Mouse (Mus musculus) kidney, adult 2 months (tissue): ENCODE data around the gene Spry2. TPM values are rescaled to one million over a fixed set of nuclear protein-coding genes. Genes with fewer than 3 reads are reported as not detected.

ENCODE experiments used
- DNase-seq: peaks from one replicate; pipeline ENCODE4 v3.0.0; 2021
- H3K27ac ChIP-seq: fragments of 200-500 bp; 2 replicates; pipeline ENCODE4 v1.5.1; 2012; ENCODE audit warnings: low read depth, low read length, control low read depth, inconsistent platforms; ENCODE audit not compliant: insufficient read depth
- H3K27me3 ChIP-seq: fragments of 200-500 bp; replicated peaks from 2 replicates; pipeline ENCODE4 v1.6.1; 2012; ENCODE audit warnings: mild to moderate bottlenecking, moderate library complexity, low read length, inconsistent platforms; ENCODE audit not compliant: control insufficient read depth, insufficient read depth
- H3K36me3 ChIP-seq: fragments of 200-500 bp; 2 replicates; pipeline ENCODE4 v1.6.1; 2012; ENCODE audit warnings: mild to moderate bottlenecking, moderate library complexity, low read length, inconsistent platforms; ENCODE audit not compliant: control insufficient read depth, insufficient read depth
- H3K4me1 ChIP-seq: fragments of 200-500 bp; 2 replicates; pipeline ENCODE4 v1.6.1; 2011; ENCODE audit warnings: low read length; ENCODE audit not compliant: control insufficient read depth, insufficient read depth
- H3K4me3 ChIP-seq: fragments of 200-500 bp; 2 replicates; pipeline ENCODE4 v1.5.1; 2011; ENCODE audit warnings: mild to moderate bottlenecking, low read depth, low read length, control low read depth; ENCODE audit not compliant: insufficient read depth
- CTCF ChIP-seq: fragments of 200-500 bp; conservative IDR thresholded peaks from 2 replicates; pipeline ENCODE4 v1.5.1; 2011; ENCODE audit warnings: low read depth, mild to moderate bottlenecking, control low read depth, low read length, moderate library complexity, mixed read lengths; ENCODE audit not compliant: insufficient read depth, insufficient read length
- POLR2A ChIP-seq: fragments of 200-500 bp; IDR thresholded peaks from one replicate; pipeline ENCODE4 v1.6.1; 2011; ENCODE audit warnings: low read depth, low read length, control low read depth
- WGBS: fragments of 180-500 bp; shearing (Covaris S2); methylation state at CpG from one replicate; pipeline ENCODE4 v1.1.7; 2018; 5-methylcytosine and 5-hydroxymethylcytosine counted together
- polyA plus RNA-seq: library from polyadenylated mRNA; depleted of rRNA; stranded (reverse); fragments of >200 nt; gene quantifications from 2 replicates; pipeline ENCODE4 v1.2.3, GENCODE M21; 2012; rRNA removed

The Spry2 gene
- polyA plus RNA-seq, 1 experiment, result 14.3 TPM

- TF ChIP-seq CTCF (no peak), POLR2A (no peak)
- Histone ChIP-seq H3K27ac (no peak overlapping the region), H3K27me3 (no peaks in the 10 kb centered on the region), H3K4me3 (no peak overlapping the region), H3K4me1 (no peaks in the 10 kb centered on the region), H3K36me3 (no peaks in the 10 kb centered on the region)
- 42% methylated on average over 7 of the region's 7 CpGs for WGBS
- peak; percentile 17 for DNase-seq
Observed at GRCm38 (mm10) chr14:105851359-105852067, 45.1 kb downstream of the Spry2 start.

Other genes with a start within 250 kb of the Spry2 start
- not detected in 2 replicates for gene Trim52, start 209.4 kb upstream of the Spry2 start, polyA plus RNA-seq